Mouse (Mus musculus) embryonic facial prominence, embryonic 15.5 days (tissue): ENCODE measurements around the gene Otop3. TPM values are rescaled to one million over a fixed set of nuclear protein-coding genes. Genes with fewer than 3 reads are reported as not detected.

ENCODE experiments used
- polyA plus RNA-seq: library from polyadenylated mRNA; unstranded; fragments of >200 nt; fragmentation: Nextera tagmentation; extraction: Ambion mirVana; gene quantifications from 2 replicates; pipeline ENCODE4 v1.2.1, GENCODE M21; 2015

Gene Otop3
- polyA plus RNA-seq, 1 experiment from 2014 or later: 0.24 TPM

Other genes with a start within 250 kb of the Otop3 start
- gene Rab37, start 243.3 kb upstream of the Otop3 start, polyA plus RNA-seq: 1.6 and 2.0 TPM in 2 replicates
- 0.96 and 1.0 TPM in 2 replicates for gene Cd300lf, start 200.7 kb upstream of the Otop3 start, polyA plus RNA-seq
- gene Slc9a3r1, start 171.4 kb upstream of the Otop3 start, polyA plus RNA-seq: 45.2 and 51.8 TPM in 2 replicates
- gene Tmem104, start 147.2 kb upstream of the Otop3 start, polyA plus RNA-seq: 12.6 and 13.9 TPM in 2 replicates
- 30.9 and 41.6 TPM in 2 replicates for gene Nat9, start 146.9 kb upstream of the Otop3 start, polyA plus RNA-seq
- 0.05 TPM in 1 of 2 replicates, not detected in the other for gene Grin2c, start 67.5 kb upstream of the Otop3 start, polyA plus RNA-seq
- gene Fdxr, start 57.7 kb upstream of the Otop3 start, polyA plus RNA-seq: 16.0 and 17.0 TPM in 2 replicates
- gene Fads6, start 37.1 kb upstream of the Otop3 start, polyA plus RNA-seq: 0.60 and 0.66 TPM in 2 replicates
- 0.21 and 0.32 TPM in 2 replicates for gene Otop2, start 27.6 kb upstream of the Otop3 start, polyA plus RNA-seq
- gene Ush1g, start 12.7 kb upstream of the Otop3 start, polyA plus RNA-seq: 0.11 and 0.12 TPM in 2 replicates
- gene Hid1, start 33.0 kb downstream of the Otop3 start, polyA plus RNA-seq: 8.9 and 9.6 TPM in 2 replicates
- 13.7 and 13.8 TPM in 2 replicates for gene Cdr2l, start 47.2 kb downstream of the Otop3 start, polyA plus RNA-seq
- 167 and 169 TPM in 2 replicates for gene Mrpl58, start 69.0 kb downstream of the Otop3 start, polyA plus RNA-seq
- gene Atp5h, start 85.2 kb downstream of the Otop3 start, polyA plus RNA-seq: 815 and 841 TPM in 2 replicates
- gene Kctd2, start 85.4 kb downstream of the Otop3 start, polyA plus RNA-seq: 18.1 and 18.5 TPM in 2 replicates
- gene Trim80, start 105.8 kb downstream of the Otop3 start, polyA plus RNA-seq: not detected in 2 replicates
- 0.22 and 0.36 TPM in 2 replicates for gene Slc16a5, start 127.7 kb downstream of the Otop3 start, polyA plus RNA-seq
- 8.9 and 9.8 TPM in 2 replicates for gene Armc7, start 140.9 kb downstream of the Otop3 start, polyA plus RNA-seq
- 87.5 and 88.1 TPM in 2 replicates for gene Nt5c, start 157.1 kb downstream of the Otop3 start, polyA plus RNA-seq
- gene Jpt1, start 179.7 kb downstream of the Otop3 start, polyA plus RNA-seq: 523 and 542 TPM in 2 replicates
- 826 and 846 TPM in 2 replicates for gene Sumo2, start 201.5 kb downstream of the Otop3 start, polyA plus RNA-seq
- 144 and 156 TPM in 2 replicates for gene Nup85, start 229.7 kb downstream of the Otop3 start, polyA plus RNA-seq